Mouse (Mus musculus) small intestine, adult 2 months (tissue): ENCODE results near the gene Slc16a2.

Source experiments
- CTCF ChIP-seq: fragments of 200-500 bp; IDR thresholded peaks from 2 replicates; pipeline ENCODE4 v1.5.1; 2012; ENCODE audit warnings: low read depth, mild to moderate bottlenecking, control low read depth, inconsistent platforms, low read length, moderate library complexity, mixed read lengths; ENCODE audit not compliant: insufficient replicate concordance, insufficient read length; ENCODE audit errors: extremely low read depth
- POLR2A ChIP-seq: fragments of 200-500 bp; IDR thresholded peaks from 2 replicates; pipeline ENCODE4 v1.6.1; 2012; ENCODE audit warnings: low read depth, mild to moderate bottlenecking, control low read depth, inconsistent platforms, low read length, moderate library complexity

- no peak for TF ChIP-seq POLR2A
- no peak for TF ChIP-seq CTCF
These were observed 162.8 kb downstream of the Slc16a2 start for GRCm38 (mm10) chrX:103658985-103659384.
